Mouse (Mus musculus): Measurements from ENCODE around the gene Lman1l. TPM values are rescaled to one million over a fixed set of nuclear protein-coding genes. Genes with fewer than 3 reads are reported as not detected.

Gene Lman1l
- total RNA-seq, 2 experiments from 2014 or later, result not detected

Other genes starting within 250 kb of the Lman1l start
- gene Ppcdc, start 180.7 kb downstream of the Lman1l start, total RNA-seq (2021), result 1 to 10 TPM; 9.0 to 9.3 TPM
- gene Scamp5, start 152.7 kb downstream of the Lman1l start, total RNA-seq (2021), result 1 to 10 TPM; 7.4 to 7.7 TPM
- gene Rpp25, start 116.7 kb downstream of the Lman1l start, total RNA-seq (2021), result 1 to 10 TPM; 1.5 to 1.8 TPM
- gene Cox5a, start 99.5 kb downstream of the Lman1l start, total RNA-seq (2021), result 1,000 to 10,000 TPM; 2,287 to 2,318 TPM
- gene Fam219b, start 83.2 kb downstream of the Lman1l start, total RNA-seq (2021), result 1 to 10 TPM; 5.0 to 5.9 TPM
- 100 to 1,000 TPM; 162 to 176 TPM for gene Mpi, start 68.0 kb downstream of the Lman1l start, total RNA-seq (2021)
- 10 to 100 TPM; 28.0 to 32.7 TPM for gene Scamp2, start 59.8 kb downstream of the Lman1l start, total RNA-seq (2021)
- gene Ulk3, start 31.3 kb downstream of the Lman1l start, total RNA-seq (2021), result 1 to 10 TPM; 8.9 to 9.1 TPM
- gene Cplx3, start 14.5 kb downstream of the Lman1l start, total RNA-seq (2021), result not detected
- gene Csk, start 32.9 kb upstream of the Lman1l start, total RNA-seq (2021), result 10 to 100 TPM; 26.9 to 34.1 TPM
- not detected for gene Cyp1a2, start 62.9 kb upstream of the Lman1l start, total RNA-seq (2021)
- gene Cyp1a1, start 67.2 kb upstream of the Lman1l start, total RNA-seq (2021), result not detected
- gene Edc3, start 87.8 kb upstream of the Lman1l start, total RNA-seq (2021), result 1 to 10 TPM; 6.6 to 7.4 TPM
- gene Clk3, start 145.1 kb upstream of the Lman1l start, total RNA-seq (2021), result 10 to 100 TPM; 32.7 to 40.8 TPM
- 1 to 10 TPM; 3.6 to 4.5 TPM for gene Arid3b, start 216.0 kb upstream of the Lman1l start, total RNA-seq (2021)